Mouse (Mus musculus) hindbrain, postnatal 0 days (tissue): Measurements from ENCODE around the gene Nprl3. TPM values are rescaled to one million over a fixed set of nuclear protein-coding genes. Genes with fewer than 3 reads are reported as not detected.

Source experiments
- ATAC-seq: fragments of 200-750 bp; cut with Nextera tagmentation; 2 replicates; pipeline ENCODE4 v1.8.0; 2017; ENCODE audit warnings: mild to moderate bottlenecking, moderate TSS enrichment, moderate library complexity
- DNase-seq: peaks from one replicate; pipeline ENCODE4 v3.0.0-alpha.2; 2015; ENCODE audit warnings: low spot score
- H3K27ac ChIP-seq: fragments of 300-500 bp; sonication (generic); 2 replicates; pipeline ENCODE4 v1.5.1; 2014; ENCODE audit warnings: mild to moderate bottlenecking
- H3K27me3 ChIP-seq: fragments of 300-500 bp; sonication (generic); 2 replicates; pipeline ENCODE4 v1.6.1; 2014; ENCODE audit warnings: low read length, mixed read lengths; ENCODE audit not compliant: insufficient read depth
- H3K36me3 ChIP-seq: fragments of 300-500 bp; sonication (generic); 2 replicates; pipeline ENCODE4 v1.6.1; 2014; ENCODE audit warnings: low read length, mixed read lengths; ENCODE audit not compliant: insufficient read depth
- H3K4me1 ChIP-seq: fragments of 300-500 bp; sonication (generic); 2 replicates; pipeline ENCODE4 v1.6.1; 2014; ENCODE audit warnings: antibody characterized with exemption, low read length, mixed read lengths; ENCODE audit not compliant: insufficient read depth
- H3K4me2 ChIP-seq: fragments of 300-500 bp; sonication (generic); 2 replicates; pipeline ENCODE4 v1.6.1; 2014; ENCODE audit warnings: low read depth, mild to moderate bottlenecking, low read length, moderate library complexity, mixed read lengths
- H3K4me3 ChIP-seq: fragments of 300-500 bp; sonication (generic); 2 replicates; pipeline ENCODE4 v1.5.1; 2014; ENCODE audit warnings: low read length
- H3K9ac ChIP-seq: fragments of 300-500 bp; sonication (generic); replicated peaks from 2 replicates; pipeline ENCODE4 v1.6.1; 2014; ENCODE audit warnings: mild to moderate bottlenecking, low read length, moderate library complexity, mixed read lengths
- H3K9me3 ChIP-seq: fragments of 300-500 bp; sonication (generic); 2 replicates; pipeline ENCODE4 v1.6.1; 2016; ENCODE audit warnings: low read length, mixed read lengths
- CTCF ChIP-seq: IDR thresholded peaks from 2 replicates; pipeline ENCODE4 v1.5.1; 2016; ENCODE audit warnings: antibody characterized with exemption, control low read depth, low read depth
- WGBS: fragments of 180-500 bp; shearing (Covaris S2); extraction: QIAGEN DNeasy Blood & Tissue Kit; methylation state at CpG from one replicate; pipeline ENCODE4 v1.1.7; 2014; 5-methylcytosine and 5-hydroxymethylcytosine counted together
- polyA plus RNA-seq: library from polyadenylated mRNA; unstranded; fragments of >200 nt; fragmentation: Nextera tagmentation; extraction: Ambion mirVana; gene quantifications from 2 replicates; pipeline ENCODE4 v1.2.1, GENCODE M21; 2015
- total RNA-seq: library from RNA; depleted of rRNA; stranded (reverse); fragments of >200 nt; gene quantifications from 2 replicates; pipeline ENCODE4 v1.2.3, GENCODE M21; 2014

Nprl3 gene
- total and polyA plus RNA-seq, 2 experiments from 2014 or later = 39.2 to 53.0 TPM

GRCm38 (mm10) chr11:32268952-32269351 is 1.4 kb upstream of the Nprl3 start:
- DNase-seq (no peak), ATAC-seq (no peak)
- H3K36me3 ChIP-seq = no peaks in the 10 kb centered on the region
- peaks cover 8% of the 10 kb centered on the region for H3K4me1 ChIP-seq
- no peak overlapping the region for H3K4me2 ChIP-seq
- no peak overlapping the region for H3K4me3 ChIP-seq
- no peak for TF ChIP-seq CTCF
- 84% methylated on average over 5 of the region's 5 CpGs for WGBS
- no peak overlapping the region for H3K9ac ChIP-seq
- H3K27me3 ChIP-seq = no peaks in the 10 kb centered on the region
- no peak overlapping the region for H3K27ac ChIP-seq
- no peaks in the 10 kb centered on the region for H3K9me3 ChIP-seq

DNA sequence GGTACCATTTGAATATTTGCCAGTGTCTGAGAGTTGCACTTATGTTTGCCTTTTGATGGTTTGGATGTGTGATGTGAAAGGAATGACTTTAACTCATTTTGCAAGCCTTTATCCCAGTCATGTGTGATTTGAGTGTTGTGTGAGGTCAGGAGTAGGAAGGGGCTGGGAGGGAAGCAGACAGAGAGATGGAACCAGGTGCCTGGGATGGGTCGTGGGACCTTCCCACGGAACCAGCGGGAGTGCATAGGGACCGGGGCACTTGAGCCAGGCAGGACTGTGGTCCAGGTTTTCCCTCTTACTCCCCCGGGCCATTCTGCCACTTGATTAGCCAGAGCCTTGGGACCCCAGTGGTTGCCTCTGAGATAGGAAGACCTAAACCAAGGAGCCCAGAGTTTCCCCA is 457 bp upstream of the Nprl3 start:
- peaks cover 8% of the 10 kb centered on the region for H3K4me1 ChIP-seq
- no peaks in the 10 kb centered on the region for H3K36me3 ChIP-seq
- H3K4me2 ChIP-seq = peak overlapping the region; percentile 77
- H3K9ac ChIP-seq = peak overlapping the region; percentile 96
- peak; percentile 5 for DNase-seq
- H3K27ac ChIP-seq = peak overlapping the region; percentile 95
- H3K9me3 ChIP-seq = no peaks in the 10 kb centered on the region
- WGBS = 16% methylated on average over 5 of the region's 5 CpGs
- H3K27me3 ChIP-seq = no peaks in the 10 kb centered on the region
- peak; percentile 12; the same call in 1 of the 2 replicates for ATAC-seq
- peak overlapping the region; percentile 83 for H3K4me3 ChIP-seq
- no peak for TF ChIP-seq CTCF

GRCm38 (mm10) chr11:32266776-32267175 is 731 bp downstream of the Nprl3 start:
- DNase-seq = no peak
- Histone ChIP-seq H3K27me3 (no peaks in the 10 kb centered on the region), H3K9ac (peak overlapping the region; percentile 96), H3K4me1 (peaks cover 8% of the 10 kb centered on the region), H3K27ac (peak overlapping the region; percentile 95), H3K36me3 (no peaks in the 10 kb centered on the region), H3K4me3 (peak overlapping the region; percentile 83), H3K4me2 (peak overlapping the region; percentile 77), H3K9me3 (no peaks in the 10 kb centered on the region)
- ATAC-seq = no peak
- 21% methylated on average over 6 of the region's 6 CpGs for WGBS
- no peak for TF ChIP-seq CTCF

DNA sequence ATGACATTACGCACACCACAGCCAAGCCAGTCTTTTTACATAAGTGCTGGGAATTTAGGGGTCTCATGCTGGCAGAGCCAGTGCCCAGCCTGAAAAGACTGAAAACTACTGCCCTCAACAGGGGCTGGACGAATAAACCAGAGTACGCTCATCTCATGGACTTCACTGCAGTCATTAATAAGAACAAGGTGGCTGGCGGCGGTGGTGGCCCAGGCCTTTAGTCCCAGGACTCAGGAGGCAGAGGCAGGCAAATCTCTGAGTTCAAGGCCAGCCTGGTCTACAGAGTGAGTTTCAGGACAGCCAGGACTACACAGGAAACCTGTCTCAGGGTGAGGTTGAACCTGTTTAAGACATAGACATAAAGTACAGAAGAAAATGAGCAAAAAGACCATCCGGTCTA is 1.3 kb downstream of the Nprl3 start:
- H3K4me2 ChIP-seq = no peak overlapping the region
- no peaks in the 10 kb centered on the region for H3K9me3 ChIP-seq
- peaks cover 8% of the 10 kb centered on the region for H3K4me1 ChIP-seq
- no peak overlapping the region for H3K9ac ChIP-seq
- no peaks in the 10 kb centered on the region for H3K36me3 ChIP-seq
- DNase-seq (no peak), ATAC-seq (no peak)
- no peaks in the 10 kb centered on the region for H3K27me3 ChIP-seq
- TF ChIP-seq CTCF = no peak
- no peak overlapping the region for H3K4me3 ChIP-seq
- WGBS = 91% methylated on average over 6 of the region's 6 CpGs
- no peak overlapping the region for H3K27ac ChIP-seq

GRCm38 (mm10) chr11:32265117-32265738 is 2.3 kb downstream of the Nprl3 start:
- Histone ChIP-seq H3K4me2 (no peak overlapping the region), H3K27ac (no peak overlapping the region), H3K4me3 (no peak overlapping the region), H3K9ac (no peak overlapping the region), H3K9me3 (no peaks in the 10 kb centered on the region), H3K27me3 (no peaks in the 10 kb centered on the region), H3K4me1 (peaks cover 8% of the 10 kb centered on the region), H3K36me3 (no peaks in the 10 kb centered on the region)
- WGBS = 95% methylated on average over 3 of the region's 3 CpGs
- TF ChIP-seq CTCF = no peak
- no peak for DNase-seq
- ATAC-seq = no peak

GRCm38 (mm10) chr11:32262674-32263415 is 4.7 kb downstream of the Nprl3 start:
- Histone ChIP-seq H3K27ac (no peak overlapping the region), H3K4me2 (no peak overlapping the region), H3K4me1 (peaks cover 5% of the 10 kb centered on the region), H3K4me3 (no peak overlapping the region), H3K9ac (no peak overlapping the region), H3K36me3 (no peaks in the 10 kb centered on the region), H3K9me3 (no peaks in the 10 kb centered on the region), H3K27me3 (no peaks in the 10 kb centered on the region)
- DNase-seq (no peak), ATAC-seq (no peak)
- TF ChIP-seq CTCF = no peak
- WGBS = 84% methylated on average over 10 of the region's 10 CpGs

GRCm38 (mm10) chr11:32256566-32256965 is 10.9 kb downstream of the Nprl3 start:
- H3K9me3 ChIP-seq = no peaks in the 10 kb centered on the region
- no peak overlapping the region for H3K4me2 ChIP-seq
- no peaks in the 10 kb centered on the region for H3K4me1 ChIP-seq
- no peak overlapping the region for H3K4me3 ChIP-seq
- DNase-seq (no peak), ATAC-seq (no peak)
- peaks cover 9% of the 10 kb centered on the region; the same call in 1 of the 2 replicates for H3K36me3 ChIP-seq
- no peak overlapping the region for H3K9ac ChIP-seq
- H3K27me3 ChIP-seq = no peaks in the 10 kb centered on the region
- 94% methylated on average over 3 of the region's 3 CpGs for WGBS
- H3K27ac ChIP-seq = no peak overlapping the region
- no peak for TF ChIP-seq CTCF
